Mouse (Mus musculus): ENCODE measurements at regions not wholly inside any gene's neighbourhood (a gene's known extent, or its start where the extent isn't known, plus 50 kb on each side); places are given as distances from the start of the nearest gene placed in this dataset.

- 33% methylated on average over 8 of the region's 8 CpGs for WGBS
- H3K9ac ChIP-seq = no peak overlapping the region
- peak; percentile 37; the same call in 1 of the 2 replicates for ATAC-seq (replicated peaks)
- H3K4me3 ChIP-seq = no peak overlapping the region
- H3K27ac ChIP-seq = 0 out of 2 replicates have a peak overlapping the region, but pooled peaks have one; percentile 31
- H3K4me1 ChIP-seq = peaks cover 20% of the 10 kb centered on the region
- H3K36me3 ChIP-seq (replicated peaks) = no peaks in the 10 kb centered on the region
- no peaks in the 10 kb centered on the region for H3K27me3 ChIP-seq (replicated peaks)
- no peaks in the 10 kb centered on the region for H3K9me3 ChIP-seq
- no peak overlapping the region for H3K4me2 ChIP-seq
These were observed 389.6 kb upstream of the Hnrnpa3 start for GRCm38 (mm10) chr2:75269446-75269845.

GRCm38 (mm10) chr2:75270115-75270514 is 388.9 kb upstream of the Hnrnpa3 start:
- no peaks in the 10 kb centered on the region for H3K27me3 ChIP-seq (replicated peaks)
- H3K4me3 ChIP-seq = no peak overlapping the region
- no peaks in the 10 kb centered on the region for H3K9me3 ChIP-seq
- no peak for ATAC-seq (replicated peaks)
- no peak overlapping the region for H3K27ac ChIP-seq
- WGBS = 88% methylated on average over 4 of the region's 4 CpGs
- no peak overlapping the region for H3K4me2 ChIP-seq
- no peak overlapping the region for H3K9ac ChIP-seq
- no peaks in the 10 kb centered on the region for H3K36me3 ChIP-seq (replicated peaks)
- H3K4me1 ChIP-seq = peaks cover 14% of the 10 kb centered on the region

GRCm38 (mm10) chr2:75287900-75288299 is 371.2 kb upstream of the Hnrnpa3 start:
- 94% methylated on average over 1 of the region's 1 CpGs for WGBS
- Histone ChIP-seq H3K4me1 (no peaks in the 10 kb centered on the region), H3K27me3 (replicated peaks) (no peaks in the 10 kb centered on the region)

GRCm38 (mm10) chr2:75291674-75292073 is 367.4 kb upstream of the Hnrnpa3 start:
- Histone ChIP-seq H3K27me3 (replicated peaks) (no peaks in the 10 kb centered on the region), H3K9me3 (no peaks in the 10 kb centered on the region), H3K36me3 (replicated peaks) (no peaks in the 10 kb centered on the region), H3K27ac (no peak overlapping the region), H3K9ac (no peak overlapping the region), H3K4me2 (no peak overlapping the region), H3K4me1 (no peaks in the 10 kb centered on the region), H3K4me3 (no peak overlapping the region)
- WGBS = 85% methylated on average over 2 of the region's 2 CpGs
- ATAC-seq (replicated peaks) = no peak

More at GRCm38 (mm10) chr2:75287900-75288299, 371.2 kb upstream of the Hnrnpa3 start:
- no peak overlapping the region for H3K9ac ChIP-seq
- no peak overlapping the region for H3K27ac ChIP-seq
- no peak overlapping the region for H3K4me2 ChIP-seq
- H3K9me3 ChIP-seq = no peaks in the 10 kb centered on the region
- ATAC-seq (replicated peaks) = no peak
- H3K4me3 ChIP-seq = no peak overlapping the region
- no peaks in the 10 kb centered on the region for H3K36me3 ChIP-seq (replicated peaks)

- ATAC-seq (replicated peaks) = no peak
- Histone ChIP-seq H3K9ac (no peak overlapping the region), H3K9me3 (no peaks in the 10 kb centered on the region), H3K4me2 (no peak overlapping the region), H3K4me1 (0 out of 2 replicates have a peak, but pooled peaks cover under 1% of the 10 kb centered on the region), H3K4me3 (no peak overlapping the region), H3K27ac (no peak overlapping the region), H3K36me3 (replicated peaks) (no peaks in the 10 kb centered on the region), H3K27me3 (replicated peaks) (no peaks in the 10 kb centered on the region)
- WGBS = 83% methylated on average over 3 of the region's 3 CpGs
These were observed 352.2 kb upstream of the Hnrnpa3 start for GRCm38 (mm10) chr2:75306821-75307220.

- Histone ChIP-seq H3K4me1 (0 out of 2 replicates have a peak, but pooled peaks cover 4% of the 10 kb centered on the region), H3K4me2 (no peak overlapping the region), H3K9ac (no peak overlapping the region), H3K27ac (no peak overlapping the region), H3K27me3 (replicated peaks) (no peaks in the 10 kb centered on the region), H3K36me3 (replicated peaks) (no peaks in the 10 kb centered on the region), H3K9me3 (no peaks in the 10 kb centered on the region), H3K4me3 (no peak overlapping the region)
- WGBS = 37% methylated on average over 4 of the region's 4 CpGs
- no peak for ATAC-seq (replicated peaks)
These were observed 347.9 kb upstream of the Hnrnpa3 start for GRCm38 (mm10) chr2:75311191-75311590.

- H3K9me3 ChIP-seq = no peaks in the 10 kb centered on the region
- peak overlapping the region; percentile 27; the same call in 1 of the 2 replicates for H3K4me2 ChIP-seq
- no peaks in the 10 kb centered on the region for H3K36me3 ChIP-seq (replicated peaks)
- no peaks in the 10 kb centered on the region for H3K27me3 ChIP-seq (replicated peaks)
- WGBS = 14% methylated on average over 7 of the region's 7 CpGs
- H3K27ac ChIP-seq = no peak overlapping the region
- no peak for ATAC-seq (replicated peaks)
- H3K4me1 ChIP-seq = 0 out of 2 replicates have a peak, but pooled peaks cover 4% of the 10 kb centered on the region
- no peak overlapping the region for H3K9ac ChIP-seq
- H3K4me3 ChIP-seq = no peak overlapping the region
These were observed 346.8 kb upstream of the Hnrnpa3 start for GRCm38 (mm10) chr2:75312246-75312645.

- Histone ChIP-seq H3K27ac (no peak overlapping the region), H3K4me2 (no peak overlapping the region), H3K27me3 (replicated peaks) (no peaks in the 10 kb centered on the region), H3K4me1 (0 out of 2 replicates have a peak, but pooled peaks cover 4% of the 10 kb centered on the region), H3K4me3 (no peak overlapping the region), H3K36me3 (replicated peaks) (no peaks in the 10 kb centered on the region), H3K9me3 (no peaks in the 10 kb centered on the region), H3K9ac (no peak overlapping the region)
- no peak for ATAC-seq (replicated peaks)
- 36% methylated on average over 7 of the region's 7 CpGs for WGBS
These were observed 343.7 kb upstream of the Hnrnpa3 start for GRCm38 (mm10) chr2:75315341-75315740.

GRCm38 (mm10) chr2:75318190-75318589 is 340.9 kb upstream of the Hnrnpa3 start:
- Histone ChIP-seq H3K9ac (no peak overlapping the region), H3K4me2 (no peak overlapping the region), H3K27ac (no peak overlapping the region), H3K36me3 (replicated peaks) (no peaks in the 10 kb centered on the region), H3K4me3 (no peak overlapping the region), H3K9me3 (no peaks in the 10 kb centered on the region), H3K4me1 (no peaks in the 10 kb centered on the region), H3K27me3 (replicated peaks) (no peaks in the 10 kb centered on the region)
- no peak for ATAC-seq (replicated peaks)
- 56% methylated on average over 5 of the region's 5 CpGs for WGBS

- Histone ChIP-seq H3K27me3 (replicated peaks) (no peaks in the 10 kb centered on the region), H3K27ac (no peak overlapping the region), H3K36me3 (replicated peaks) (no peaks in the 10 kb centered on the region), H3K9me3 (no peaks in the 10 kb centered on the region), H3K4me1 (no peaks in the 10 kb centered on the region), H3K4me2 (no peak overlapping the region), H3K9ac (no peak overlapping the region), H3K4me3 (no peak overlapping the region)
- ATAC-seq (replicated peaks) = no peak
- 90% methylated on average over 10 of the region's 10 CpGs for WGBS
These were observed 334.8 kb upstream of the Hnrnpa3 start for GRCm38 (mm10) chr2:75324146-75324749.

- H3K27ac ChIP-seq = no peak overlapping the region
- no peaks in the 10 kb centered on the region for H3K36me3 ChIP-seq (replicated peaks)
- no peak for ATAC-seq (replicated peaks)
- H3K4me1 ChIP-seq = no peaks in the 10 kb centered on the region
- no peak overlapping the region for H3K4me3 ChIP-seq
- H3K27me3 ChIP-seq (replicated peaks) = no peaks in the 10 kb centered on the region
- no peak overlapping the region for H3K9ac ChIP-seq
- H3K9me3 ChIP-seq = no peaks in the 10 kb centered on the region
- whole genome bisulfite sequencing = 80% methylated on average over 2 of the region's 2 CpGs
- no peak overlapping the region for H3K4me2 ChIP-seq
These were observed 329.5 kb upstream of the Hnrnpa3 start for GRCm38 (mm10) chr2:75329598-75329997.

GRCm38 (mm10) chr2:75341310-75341709 is 317.8 kb upstream of the Hnrnpa3 start:
- Histone ChIP-seq H3K4me1 (no peaks in the 10 kb centered on the region), H3K9me3 (no peaks in the 10 kb centered on the region), H3K9ac (no peak overlapping the region), H3K27me3 (replicated peaks) (no peaks in the 10 kb centered on the region), H3K4me3 (no peak overlapping the region), H3K36me3 (replicated peaks) (no peaks in the 10 kb centered on the region), H3K27ac (no peak overlapping the region), H3K4me2 (no peak overlapping the region)
- 88% methylated on average over 2 of the region's 2 CpGs for WGBS
- no peak for ATAC-seq (replicated peaks)

GRCm38 (mm10) chr2:75341726-75342280 is 317.3 kb upstream of the Hnrnpa3 start:
- WGBS = 87% methylated on average over 6 of the region's 6 CpGs
- no peak overlapping the region for H3K9ac ChIP-seq
- no peak overlapping the region for H3K4me2 ChIP-seq
- no peak for ATAC-seq (replicated peaks)
- no peaks in the 10 kb centered on the region for H3K36me3 ChIP-seq (replicated peaks)
- no peak overlapping the region for H3K27ac ChIP-seq
- H3K4me1 ChIP-seq = no peaks in the 10 kb centered on the region
- no peak overlapping the region for H3K4me3 ChIP-seq
- no peaks in the 10 kb centered on the region for H3K9me3 ChIP-seq
- H3K27me3 ChIP-seq (replicated peaks) = no peaks in the 10 kb centered on the region
